Mouse (Mus musculus) left cerebral cortex, adult 18-20 months (tissue): Measurements from ENCODE around the gene Kctd4. TPM values are rescaled to one million over a fixed set of nuclear protein-coding genes. Genes with fewer than 3 reads are reported as not detected.

Experiments
- DNase-seq, 2 experiments: peaks; one replicate each; pipeline ENCODE4 v3.0.0; 2021 to 2022; ENCODE audit warnings: low spot score in 2 of 2, mixed read lengths in 1 of 2
- total RNA-seq, 2 experiments: library from RNA; stranded (reverse); gene quantifications; 2 replicates each; pipeline ENCODE4 v1.2.3; 2021

The Kctd4 gene
- total RNA-seq, 2 experiments from 2014 or later, result 20.4 to 21.4 TPM

- DNase-seq, result no peak
Observed at GRCm38 (mm10) chr14:75989168-75989567, 34.4 kb downstream of the Kctd4 start.

DNA sequence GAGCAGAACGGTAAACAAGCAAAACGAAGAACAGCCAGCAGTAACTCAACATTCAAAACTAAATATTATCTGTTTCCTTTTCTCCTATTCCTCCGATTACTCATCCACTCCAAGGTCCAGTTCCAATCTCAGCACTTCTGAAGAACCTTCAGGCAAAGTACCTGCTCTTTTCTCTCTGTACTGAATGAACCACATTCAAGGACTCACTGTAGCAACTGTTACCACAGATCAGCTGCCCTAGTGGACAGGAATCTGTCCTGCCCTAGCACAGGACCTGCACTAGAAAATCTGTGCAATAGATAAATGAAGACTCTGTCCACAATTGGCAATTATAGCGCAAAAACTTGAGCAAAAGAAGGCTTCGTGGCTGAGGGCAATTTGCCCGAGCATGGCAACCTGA is 36.1 kb downstream of the Kctd4 start:
- no peak for DNase-seq

- DNase-seq, result no peak
Observed at GRCm38 (mm10) chr14:75992371-75992770, 37.6 kb downstream of the Kctd4 start.

DNA sequence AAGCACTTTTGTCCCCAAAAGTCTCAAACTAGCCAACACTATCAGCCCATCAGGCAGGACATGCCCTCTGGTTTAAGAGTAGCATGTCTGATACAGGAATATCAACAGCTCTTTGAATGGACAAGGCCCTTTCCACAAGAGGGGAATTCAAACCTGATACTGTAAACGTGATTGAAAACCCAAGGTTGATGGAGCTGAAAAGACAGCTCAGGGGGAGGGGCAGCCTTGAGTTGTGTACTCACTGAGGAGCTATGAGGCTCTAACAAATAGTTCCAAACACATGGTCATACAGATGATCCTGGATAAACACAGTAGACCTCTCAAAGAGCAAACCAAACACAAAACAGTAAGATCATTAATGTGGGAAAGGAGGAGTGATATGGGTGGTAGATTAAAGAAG is 43.3 kb downstream of the Kctd4 start:
- DNase-seq, result no peak

GRCm38 (mm10) chr14:76001781-76002180 is 47.0 kb downstream of the Kctd4 start:
- DNase-seq, result no peak

DNA sequence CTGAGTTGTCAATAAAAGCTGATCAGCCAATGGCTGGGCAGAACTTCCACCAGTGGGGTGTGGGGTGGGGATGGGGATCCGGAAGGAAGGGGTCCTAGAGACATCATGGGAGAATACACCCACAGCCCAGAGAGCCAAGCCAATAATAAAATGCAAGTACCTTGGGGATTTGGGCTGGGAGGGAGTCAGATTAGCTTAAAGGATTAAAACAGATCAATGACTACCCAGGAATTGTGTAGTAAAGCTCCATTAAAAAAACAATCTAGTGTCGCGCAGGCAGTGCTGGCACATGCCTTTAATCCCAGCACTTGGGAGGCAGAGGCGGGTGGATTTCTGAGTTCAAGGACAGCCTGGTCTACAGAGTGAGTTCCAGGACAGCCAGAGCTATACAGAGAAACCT is 50.2 kb downstream of the Kctd4 start:
- DNase-seq, result no peak

GRCm38 (mm10) chr14:76008174-76008573 is 53.4 kb downstream of the Kctd4 start:
- DNase-seq, result no peak

DNA sequence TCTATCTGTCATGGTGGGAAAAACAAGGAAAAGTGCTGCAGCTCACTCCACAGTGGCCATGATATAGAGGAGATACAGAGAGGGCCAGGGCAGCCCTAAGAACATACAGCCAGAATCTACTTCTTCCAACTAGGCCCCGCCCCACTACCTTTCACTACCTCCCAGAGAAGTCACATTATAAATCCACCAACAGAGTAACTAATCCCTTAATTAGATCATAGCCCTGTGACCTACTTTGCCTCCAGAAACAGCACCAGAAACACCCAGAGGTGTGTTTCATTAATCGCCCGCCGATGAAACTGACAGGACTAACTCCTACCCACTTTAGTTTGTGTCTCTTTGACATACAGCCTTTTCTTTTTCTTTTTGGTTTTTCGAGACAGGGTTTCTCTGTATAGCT is 54.4 kb downstream of the Kctd4 start:
- no peak for DNase-seq

- peak; percentile 95 to 96 for DNase-seq
Observed at GRCm38 (mm10) chr14:76010102-76011061, 55.6 kb downstream of the Kctd4 start, which contains the start of gene Gtf2f2. Gtf2f2 (minus strand) TSS chr14:76010865.

GRCm38 (mm10) chr14:76011062-76011457 is 56.3 kb downstream of the Kctd4 start:
- no peak for DNase-seq

DNA sequence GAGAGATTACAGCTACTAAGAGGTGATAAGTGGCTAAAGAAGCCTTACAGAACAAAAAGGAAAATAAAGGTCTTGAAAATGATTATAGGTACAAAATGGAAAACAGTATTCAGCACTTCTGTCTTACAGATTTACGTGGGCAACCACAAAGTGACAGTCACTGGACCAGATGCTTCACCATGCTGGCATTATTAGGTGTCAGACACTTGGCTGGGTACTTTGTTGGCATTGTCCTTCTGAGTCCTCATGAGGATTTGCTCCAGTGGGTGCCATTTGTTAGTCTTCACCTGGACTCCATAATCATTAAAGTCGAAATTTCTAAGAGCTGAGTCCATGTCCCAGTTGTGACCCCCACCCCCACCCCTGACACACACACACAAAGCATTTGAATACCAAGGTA is 59.5 kb downstream of the Kctd4 start:
- no peak for DNase-seq

Other genes with a start within 250 kb of the Kctd4 start
- gene Cog3, start 200.5 kb upstream of the Kctd4 start, total RNA-seq, result 10 to 100 TPM; 24.3 to 25.5 TPM
- 10 to 100 TPM; 13.4 to 14.9 TPM for gene Slc25a30, start 168.0 kb upstream of the Kctd4 start, total RNA-seq
- 1,000 to 10,000 TPM in 1 of 2 experiments, 100 to 1,000 TPM in 1; 988 to 1,071 TPM for gene Tpt1, start 109.9 kb upstream of the Kctd4 start, total RNA-seq
- gene Gtf2f2, start 55.9 kb downstream of the Kctd4 start, total RNA-seq, result 10 to 100 TPM; 16.3 to 17.3 TPM
- 10 to 100 TPM; 23.4 to 23.9 TPM for gene Gpalpp1, start 155.8 kb downstream of the Kctd4 start, total RNA-seq
- gene Nufip1, start 155.9 kb downstream of the Kctd4 start, total RNA-seq, result 1 to 10 TPM; 8.1 to 9.2 TPM